Mouse (Mus musculus) stomach, embryonic 14.5 days (tissue): Measurements from ENCODE around the gene Hspe1. TPM values are rescaled to one million over a fixed set of nuclear protein-coding genes. Genes with fewer than 3 reads are reported as not detected.

Source experiments
- ATAC-seq: fragments of 200-750 bp; cut with Nextera tagmentation; 2 replicates; pipeline ENCODE4 v1.8.0; 2017; ENCODE audit warnings: low read depth, moderate TSS enrichment; ENCODE audit not compliant: insufficient number of reproducible peaks, insufficient read depth, low FRiP score
- H3K27ac ChIP-seq: fragments of 300-500 bp; sonication (generic); 2 replicates; pipeline ENCODE4 v1.5.1; 2014; ENCODE audit warnings: mild to moderate bottlenecking, low read length, moderate library complexity, mixed read lengths
- H3K27me3 ChIP-seq: fragments of 300-500 bp; sonication (generic); 2 replicates; pipeline ENCODE4 v1.6.1; 2014; ENCODE audit warnings: low read length, control low read depth, mixed read lengths; ENCODE audit not compliant: control insufficient read depth, insufficient read depth
- H3K36me3 ChIP-seq: fragments of 300-500 bp; sonication (generic); 2 replicates; pipeline ENCODE4 v1.6.1; 2014; ENCODE audit warnings: mild to moderate bottlenecking, control low read depth, low read length, moderate library complexity, mixed read lengths; ENCODE audit not compliant: control insufficient read depth, insufficient read depth
- H3K4me1 ChIP-seq: fragments of 300-500 bp; sonication (generic); 2 replicates; pipeline ENCODE4 v1.6.1; 2014; ENCODE audit warnings: low read length, control low read depth, mixed read lengths; ENCODE audit not compliant: control insufficient read depth, insufficient read depth
- H3K4me2 ChIP-seq: fragments of 300-500 bp; sonication (generic); replicated peaks from 2 replicates; pipeline ENCODE4 v1.6.1; 2014; ENCODE audit warnings: low read depth, low read length, control low read depth
- H3K4me3 ChIP-seq: fragments of 300-500 bp; sonication (generic); 2 replicates; pipeline ENCODE4 v1.5.1; 2014; ENCODE audit warnings: low read depth, low read length, control low read depth
- H3K9ac ChIP-seq: fragments of 300-500 bp; sonication (generic); replicated peaks from 2 replicates; pipeline ENCODE4 v1.6.1; 2014; ENCODE audit warnings: low read depth, mild to moderate bottlenecking, control low read depth, low read length, moderate library complexity, mixed read lengths
- H3K9me3 ChIP-seq: fragments of 300-500 bp; sonication (generic); 2 replicates; pipeline ENCODE4 v1.6.1; 2016; ENCODE audit warnings: low read depth, low read length, control low read depth; ENCODE audit not compliant: control insufficient read depth
- WGBS: fragments of 180-500 bp; shearing (Covaris S2); extraction: QIAGEN DNeasy Blood & Tissue Kit; methylation state at CpG from one replicate; pipeline ENCODE4 v1.1.7; 2014; 5-methylcytosine and 5-hydroxymethylcytosine counted together
- polyA plus RNA-seq: library from polyadenylated mRNA; unstranded; fragments of >200 nt; fragmentation: Nextera tagmentation; extraction: Ambion mirVana; gene quantifications from 2 replicates; pipeline ENCODE4 v1.2.1, GENCODE M21; 2014

Hspe1 gene
- polyA plus RNA-seq, 1 experiment from 2014 or later, result 407 TPM

DNA sequence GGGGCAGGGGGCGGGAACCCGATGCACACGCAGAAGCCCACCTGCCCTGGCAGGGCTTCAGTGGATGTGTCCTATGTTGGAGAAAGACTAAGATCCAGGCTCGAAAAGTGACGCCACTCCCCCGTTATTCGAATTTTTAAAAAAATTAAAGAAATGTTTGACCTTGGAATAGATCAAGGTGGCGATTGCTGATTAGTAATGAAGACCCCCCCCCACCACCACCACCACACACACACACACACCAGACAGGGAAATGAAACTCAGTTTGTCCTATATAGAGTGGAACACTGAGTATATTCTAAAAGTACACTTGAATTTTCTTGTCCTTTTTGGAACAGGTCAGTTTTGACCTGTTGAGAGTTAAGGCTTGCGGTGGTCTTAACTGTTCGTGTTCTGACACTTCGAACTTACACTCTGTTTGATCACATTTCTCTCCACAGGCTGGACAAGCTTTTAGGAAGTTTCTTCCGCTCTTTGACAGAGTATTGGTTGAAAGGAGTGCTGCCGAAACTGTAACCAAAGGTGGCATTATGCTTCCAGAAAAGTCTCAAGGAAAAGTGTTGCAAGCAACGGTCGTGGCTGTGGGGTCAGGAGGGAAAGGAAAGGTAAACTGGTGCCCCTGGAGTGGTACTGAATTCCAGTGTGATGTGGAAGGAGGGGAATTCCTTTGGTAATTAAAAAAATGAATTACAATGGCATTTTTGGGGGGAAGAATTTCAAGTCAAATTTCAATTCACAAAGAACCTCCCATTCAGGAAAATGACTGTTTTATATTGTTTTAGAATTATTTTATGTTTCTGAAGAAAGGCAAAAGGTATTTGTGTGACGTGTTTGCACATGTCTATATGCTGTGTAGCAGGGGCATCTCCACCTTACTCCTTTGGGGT, 922 bp downstream of the Hspe1 start:
- WGBS, result 6% methylated on average over 16 of the region's 16 CpGs
- Histone ChIP-seq H3K4me3 (peak overlapping the region; percentile 99), H3K4me1 (peaks cover 13% of the 10 kb centered on the region), H3K27ac (peak overlapping the region; percentile 95), H3K4me2 (peak overlapping the region; percentile 58), H3K9ac (peak overlapping the region; percentile 72), H3K9me3 (no peaks in the 10 kb centered on the region), H3K27me3 (no peaks in the 10 kb centered on the region), H3K36me3 (peaks cover 20% of the 10 kb centered on the region)
- no peak for ATAC-seq

- Histone ChIP-seq H3K27ac (no peak overlapping the region), H3K9ac (peak overlapping the region; percentile 72), H3K4me3 (peak overlapping the region; percentile 99), H3K36me3 (peaks cover 17% of the 10 kb centered on the region), H3K27me3 (no peaks in the 10 kb centered on the region), H3K4me1 (peaks cover 13% of the 10 kb centered on the region), H3K9me3 (no peaks in the 10 kb centered on the region), H3K4me2 (peak overlapping the region; percentile 58)
- 80% methylated on average over 5 of the region's 5 CpGs for WGBS
- no peak for ATAC-seq
Observed at GRCm38 (mm10) chr1:55089498-55090064, 1.6 kb downstream of the Hspe1 start.

GRCm38 (mm10) chr1:55092056-55092455, 4.1 kb downstream of the Hspe1 start:
- H3K36me3 ChIP-seq, result peaks cover 11% of the 10 kb centered on the region
- no peaks in the 10 kb centered on the region for H3K27me3 ChIP-seq
- H3K4me3 ChIP-seq, result no peak overlapping the region
- no peak overlapping the region for H3K27ac ChIP-seq
- no peaks in the 10 kb centered on the region for H3K9me3 ChIP-seq
- H3K4me2 ChIP-seq, result no peak overlapping the region
- 96% methylated on average over 2 of the region's 2 CpGs for WGBS
- H3K9ac ChIP-seq, result no peak overlapping the region
- no peak for ATAC-seq
- H3K4me1 ChIP-seq, result peaks cover 6% of the 10 kb centered on the region

DNA sequence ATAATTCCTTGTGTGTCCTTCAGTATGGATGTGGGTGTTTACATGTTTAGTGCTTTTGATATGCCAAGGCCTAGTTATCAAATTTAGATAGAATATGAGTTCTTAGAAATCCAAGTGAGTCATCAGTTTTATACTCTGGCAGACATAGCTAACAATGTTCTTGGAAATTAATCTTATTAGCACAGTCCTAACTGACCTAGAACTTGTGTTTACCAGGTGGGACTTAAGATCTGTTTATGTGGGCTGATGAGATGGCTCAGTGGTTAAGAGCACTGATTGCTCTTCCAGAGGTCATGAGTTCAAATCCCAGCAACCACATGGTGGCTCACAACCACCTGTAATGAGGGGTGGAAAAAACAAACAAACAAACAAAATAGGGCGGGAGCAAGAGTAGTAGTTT, 4.5 kb downstream of the Hspe1 start:
- no peak for ATAC-seq
- WGBS, result 66% methylated on average over 1 of the region's 1 CpGs
- Histone ChIP-seq H3K4me1 (peaks cover 6% of the 10 kb centered on the region), H3K27me3 (no peaks in the 10 kb centered on the region), H3K4me3 (no peak overlapping the region), H3K9ac (no peak overlapping the region), H3K27ac (no peak overlapping the region), H3K4me2 (no peak overlapping the region), H3K9me3 (no peaks in the 10 kb centered on the region), H3K36me3 (peaks cover 11% of the 10 kb centered on the region)

- no peaks in the 10 kb centered on the region for H3K9me3 ChIP-seq
- H3K36me3 ChIP-seq, result no peaks in the 10 kb centered on the region
- no peaks in the 10 kb centered on the region for H3K27me3 ChIP-seq
- H3K4me3 ChIP-seq, result no peak overlapping the region
- ATAC-seq, result no peak
- H3K9ac ChIP-seq, result no peak overlapping the region
- H3K4me2 ChIP-seq, result no peak overlapping the region
- WGBS, result 77% methylated on average over 9 of the region's 9 CpGs
- no peak overlapping the region for H3K27ac ChIP-seq
- H3K4me1 ChIP-seq, result no peaks in the 10 kb centered on the region
Observed at GRCm38 (mm10) chr1:55106919-55107585, 19.1 kb downstream of the Hspe1 start.

GRCm38 (mm10) chr1:55107644-55108043, 19.7 kb downstream of the Hspe1 start:
- no peak overlapping the region for H3K4me3 ChIP-seq
- H3K9me3 ChIP-seq, result no peaks in the 10 kb centered on the region
- no peak for ATAC-seq
- H3K4me1 ChIP-seq, result no peaks in the 10 kb centered on the region
- H3K36me3 ChIP-seq, result no peaks in the 10 kb centered on the region
- no peak overlapping the region for H3K4me2 ChIP-seq
- WGBS, result 58% methylated on average over 1 of the region's 1 CpGs
- H3K9ac ChIP-seq, result no peak overlapping the region
- no peak overlapping the region for H3K27ac ChIP-seq
- no peaks in the 10 kb centered on the region for H3K27me3 ChIP-seq

DNA sequence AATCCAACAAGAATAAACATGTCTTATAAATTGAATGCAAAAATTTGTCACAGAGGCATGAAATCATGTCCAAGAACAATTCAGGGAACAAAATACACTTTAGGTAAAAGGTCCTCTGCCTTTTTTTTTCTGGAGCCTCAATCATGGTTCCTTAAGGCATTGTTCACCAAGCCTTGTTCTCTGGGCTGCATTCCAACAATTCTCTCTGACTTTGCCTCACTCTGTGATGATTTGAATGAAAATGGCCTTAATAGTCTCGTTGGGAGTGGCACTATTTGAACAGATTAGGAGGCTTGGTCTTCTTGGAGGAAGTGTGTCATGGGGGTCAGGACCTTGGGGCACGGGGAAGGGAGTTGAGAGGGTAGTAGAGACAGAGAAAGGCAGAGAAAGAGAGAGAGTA, 20.5 kb downstream of the Hspe1 start:
- Histone ChIP-seq H3K4me2 (no peak overlapping the region), H3K4me3 (no peak overlapping the region), H3K9me3 (no peaks in the 10 kb centered on the region), H3K9ac (no peak overlapping the region), H3K27ac (no peak overlapping the region), H3K27me3 (no peaks in the 10 kb centered on the region), H3K4me1 (no peaks in the 10 kb centered on the region), H3K36me3 (no peaks in the 10 kb centered on the region)
- 61% methylated on average over 2 of the region's 2 CpGs for WGBS
- no peak for ATAC-seq

GRCm38 (mm10) chr1:55109066-55109766, 21.3 kb downstream of the Hspe1 start:
- no peak for ATAC-seq
- no peak overlapping the region for H3K27ac ChIP-seq
- H3K9me3 ChIP-seq, result no peaks in the 10 kb centered on the region
- 88% methylated on average over 4 of the region's 4 CpGs for WGBS
- H3K4me1 ChIP-seq, result no peaks in the 10 kb centered on the region
- no peak overlapping the region for H3K4me2 ChIP-seq
- H3K36me3 ChIP-seq, result no peaks in the 10 kb centered on the region
- H3K9ac ChIP-seq, result no peak overlapping the region
- H3K4me3 ChIP-seq, result no peak overlapping the region
- no peaks in the 10 kb centered on the region for H3K27me3 ChIP-seq
